In genomic region chr2:167942199-167942925, GRCm38 (mm10) we compare ENCODE assay signal across 8 mouse cellular contexts. TPM values are rescaled to one million over a fixed set of nuclear protein-coding genes. Genes with fewer than 3 reads are reported as not detected.
DNase-seq lines count a peak whose midpoint lies in the region; ATAC-seq and TF ChIP-seq lines count a peak whose summit lies in the region.

No protein-coding gene starts in this region.

- H3K36me3 ChIP-seq in E14TG2a.4 (ENCODE audit: insufficient read depth, low read length) = peaks cover 10% of the 10 kb centered on the region
- H3K36me3 ChIP-seq in heart, embryonic 16.5 days (ENCODE audit: control insufficient read depth, insufficient read depth) = no peaks in the 10 kb centered on the region
- no peaks in the 10 kb centered on the region for H3K36me3 ChIP-seq in lung, embryonic 14.5 days (ENCODE audit: insufficient read depth)

- no peaks in the 10 kb centered on the region for H3K27me3 ChIP-seq in E14TG2a.4 (ENCODE audit: insufficient read depth, low read length)
- no peaks in the 10 kb centered on the region for H3K27me3 ChIP-seq in heart, embryonic 16.5 days (ENCODE audit: control insufficient read depth, insufficient read depth, low read length)
- H3K27me3 ChIP-seq in lung, embryonic 14.5 days (ENCODE audit: insufficient read depth, low read length) = no peaks in the 10 kb centered on the region

- peak overlapping the region; percentile 45 for H3K4me2 ChIP-seq in heart, embryonic 16.5 days (ENCODE audit: low read depth, low read length)
- peak overlapping the region; percentile 5 for H3K4me2 ChIP-seq in lung, embryonic 14.5 days

- H3K9ac ChIP-seq in heart, embryonic 16.5 days (ENCODE audit: low read length) = peak overlapping the region; percentile 62
- H3K9ac ChIP-seq in lung, embryonic 14.5 days = peak overlapping the region; percentile 7; the same call in 1 of the 2 replicates

- DNase-seq in adrenal gland, adult 18-20 months (ENCODE audit: low spot score in 2 of 2) = peak; percentile 47 to 63
- peak; percentile 82 for DNase-seq in fat pad, adult 2 months (ENCODE audit: extremely low read depth, low read depth, low spot score)
- peak; percentile 79 for DNase-seq in kidney, postnatal 10 days
- peak; percentile 87 for DNase-seq in lung, embryonic 14.5 days
- DNase-seq in right cerebral cortex, adult 2 months (ENCODE audit: low spot score in 2 of 2) = peak; percentile 75 to 88
- DNase-seq in urinary bladder, postnatal 25 days (ENCODE audit: low spot score) = no peak

- WGBS in heart, embryonic 16.5 days = 22% methylated on average over 8 of the region's 8 CpGs
- WGBS in lung, embryonic 14.5 days = 26% methylated on average over 8 of the region's 8 CpGs

- peak overlapping the region; percentile 26; the same call in 1 of the 2 replicates for H3K4me3 ChIP-seq in E14TG2a.4 (replicated peaks; ENCODE audit: low read length)
- peak overlapping the region; percentile 11; the same call in 1 of the 2 replicates for H3K4me3 ChIP-seq in heart, embryonic 16.5 days (ENCODE audit: low read length)
- H3K4me3 ChIP-seq in lung, embryonic 14.5 days (ENCODE audit: low read depth, low read length) = no peak overlapping the region

- H3K9me3 ChIP-seq in E14TG2a.4 (ENCODE audit: low read length) = no peaks in the 10 kb centered on the region
- no peaks in the 10 kb centered on the region for H3K9me3 ChIP-seq in heart, embryonic 16.5 days (replicated peaks; ENCODE audit: control insufficient read depth, low read length)
- no peaks in the 10 kb centered on the region for H3K9me3 ChIP-seq in lung, embryonic 14.5 days (ENCODE audit: low read depth, low read length)

- peak overlapping the region; percentile 89 for H3K27ac ChIP-seq in heart, embryonic 16.5 days (ENCODE audit: low read length)
- H3K27ac ChIP-seq in lung, embryonic 14.5 days (ENCODE audit: low read depth) = peak overlapping the region; percentile 76

- H3K4me1 ChIP-seq in E14TG2a.4 (replicated peaks; ENCODE audit: low read depth, low read length) = peaks cover 83% of the 10 kb centered on the region
- H3K4me1 ChIP-seq in heart, embryonic 16.5 days (ENCODE audit: control insufficient read depth, insufficient read depth, low read length) = peaks cover 69% of the 10 kb centered on the region
- H3K4me1 ChIP-seq in lung, embryonic 14.5 days (ENCODE audit: insufficient read depth) = peaks cover 23% of the 10 kb centered on the region

- no peak for TF ChIP-seq CTCF in E14TG2a.4 (conservative IDR thresholded peaks at IDR 0.05; ENCODE audit: low read length)
- no peak for TF ChIP-seq CTCF in lung, embryonic 14.5 days (IDR thresholded peaks at IDR 0.05; ENCODE audit: low read depth)

- peak; percentile 75 for ATAC-seq in heart, embryonic 16.5 days (replicated peaks; ENCODE audit: extremely low read depth, insufficient read depth, low FRiP score)
- ATAC-seq in lung, embryonic 14.5 days (ENCODE audit: insufficient read depth) = peak; percentile 85

RNA-seq across cellular contexts. Expression of gene Ptpn1, which starts 10.5 kb away (rescaled TPM):
- 10 to 100 TPM; 56.6 to 64.4 TPM for total RNA-seq in adrenal gland, adult 18-20 months (2021)
- polyA plus RNA-seq in heart, embryonic 16.5 days (2015; fragmentation: Nextera tagmentation; extraction: Ambion mirVana) = 44.7 and 50.8 TPM in 2 replicates
- 59.3 and 61.3 TPM in 2 replicates for polyA plus RNA-seq in lung, embryonic 14.5 days (2014; fragmentation: Nextera tagmentation; extraction: Ambion mirVana)
